Mouse (Mus musculus): ENCODE data around the gene Prrt3. TPM values are rescaled to one million over a fixed set of nuclear protein-coding genes. Genes with fewer than 3 reads are reported as not detected.
A peak's percentile ranks its signal among the peaks of the same experiment; 100 is the strongest.

Prrt3 gene
- polyA plus RNA-seq, 1 experiment from 2014 or later: 0.73 TPM

GRCm38 (mm10) chr6:113495071-113495675 is 6.6 kb downstream of the Prrt3 start:
- Histone ChIP-seq H3K27ac (ENCODE audit: low read depth, low read length) (no peak overlapping the region), H3K9ac (ENCODE audit: low read depth, low read length) (0 out of 2 replicates have a peak overlapping the region, but pooled peaks have one; percentile 49), H3K4me1 (ENCODE audit: control insufficient read depth, insufficient read depth, low read length) (peaks cover 4% of the 10 kb centered on the region; the same call in 1 of the 2 replicates), H3K27me3 (ENCODE audit: control insufficient read depth, insufficient read depth, low read length) (peaks cover 9% of the 10 kb centered on the region), H3K36me3 (ENCODE audit: control insufficient read depth, insufficient read depth, low read length) (no peaks in the 10 kb centered on the region; the same call in 1 of the 2 replicates), H3K4me3 (ENCODE audit: low read length) (peak overlapping the region; percentile 38), H3K4me2 (replicated peaks; ENCODE audit: low read depth, low read length) (peak overlapping the region; percentile 53), H3K9me3 (ENCODE audit: control insufficient read depth, low read length) (no peaks in the 10 kb centered on the region)
- ATAC-seq (ENCODE audit: low FRiP score, low TSS enrichment): no peak; the same call in 1 of the 2 replicates
- WGBS: 48% methylated on average over 28 of the region's 28 CpGs

- WGBS: under 1% methylated on average over 50 of the region's 54 CpGs
- H3K27ac ChIP-seq (ENCODE audit: low read depth, low read length): no peak overlapping the region
Observed at GRCm38 (mm10) chr6:113494258-113494788, 7.4 kb downstream of the Prrt3 start.

GRCm38 (mm10) chr6:113492101-113492864 is 9.4 kb downstream of the Prrt3 start:
- H3K4me1 ChIP-seq (ENCODE audit: control insufficient read depth, insufficient read depth, low read length): peaks cover 5% of the 10 kb centered on the region; the same call in 1 of the 2 replicates
- peaks cover 7% of the 10 kb centered on the region; the same call in 1 of the 2 replicates for H3K27me3 ChIP-seq (ENCODE audit: control insufficient read depth, insufficient read depth, low read length)
- no peak for ATAC-seq (ENCODE audit: low FRiP score, low TSS enrichment)
- no peak overlapping the region for H3K27ac ChIP-seq (ENCODE audit: low read depth, low read length)
- peaks cover 10% of the 10 kb centered on the region for H3K36me3 ChIP-seq (ENCODE audit: control insufficient read depth, insufficient read depth, low read length)
- H3K9me3 ChIP-seq (ENCODE audit: control insufficient read depth, low read length): no peaks in the 10 kb centered on the region
- H3K4me2 ChIP-seq (replicated peaks; ENCODE audit: low read depth, low read length): no peak overlapping the region
- WGBS: 74% methylated on average over 24 of the region's 24 CpGs
- H3K9ac ChIP-seq (ENCODE audit: low read depth, low read length): no peak overlapping the region
- no peak overlapping the region for H3K4me3 ChIP-seq (ENCODE audit: low read length)

More at GRCm38 (mm10) chr6:113494258-113494788, 7.4 kb downstream of the Prrt3 start:
- Histone ChIP-seq H3K4me2 (replicated peaks; ENCODE audit: low read depth, low read length) (peak overlapping the region; percentile 53), H3K9ac (ENCODE audit: low read depth, low read length) (peak overlapping the region; percentile 49; the same call in 1 of the 2 replicates), H3K27me3 (ENCODE audit: control insufficient read depth, insufficient read depth, low read length) (peaks cover 7% of the 10 kb centered on the region; the same call in 1 of the 2 replicates), H3K36me3 (ENCODE audit: control insufficient read depth, insufficient read depth, low read length) (peaks cover 8% of the 10 kb centered on the region), H3K4me1 (ENCODE audit: control insufficient read depth, insufficient read depth, low read length) (peaks cover 4% of the 10 kb centered on the region; the same call in 1 of the 2 replicates), H3K4me3 (ENCODE audit: low read length) (peak overlapping the region; percentile 38), H3K9me3 (ENCODE audit: control insufficient read depth, low read length) (no peaks in the 10 kb centered on the region)
- peak; percentile 78 for ATAC-seq (ENCODE audit: low FRiP score, low TSS enrichment)

- no peak overlapping the region for H3K9ac ChIP-seq (ENCODE audit: low read depth, low read length)
- no peak overlapping the region for H3K27ac ChIP-seq (ENCODE audit: low read depth, low read length)
- no peak for ATAC-seq (ENCODE audit: low FRiP score, low TSS enrichment)
- 89% methylated on average over 14 of the region's 14 CpGs for WGBS
- peaks cover 10% of the 10 kb centered on the region for H3K36me3 ChIP-seq (ENCODE audit: control insufficient read depth, insufficient read depth, low read length)
- no peaks in the 10 kb centered on the region for H3K9me3 ChIP-seq (ENCODE audit: control insufficient read depth, low read length)
- H3K4me3 ChIP-seq (ENCODE audit: low read length): no peak overlapping the region
- peaks cover 4% of the 10 kb centered on the region; the same call in 1 of the 2 replicates for H3K4me1 ChIP-seq (ENCODE audit: control insufficient read depth, insufficient read depth, low read length)
- no peaks in the 10 kb centered on the region for H3K27me3 ChIP-seq (ENCODE audit: control insufficient read depth, insufficient read depth, low read length)
- no peak overlapping the region for H3K4me2 ChIP-seq (replicated peaks; ENCODE audit: low read depth, low read length)
Observed at GRCm38 (mm10) chr6:113489410-113489809, 12.3 kb downstream of the Prrt3 start.

- Histone ChIP-seq H3K4me2 (replicated peaks; ENCODE audit: low read depth, low read length) (no peak overlapping the region), H3K4me3 (ENCODE audit: low read length) (no peak overlapping the region), H3K27ac (ENCODE audit: low read depth, low read length) (no peak overlapping the region), H3K27me3 (ENCODE audit: control insufficient read depth, insufficient read depth, low read length) (peaks cover 4% of the 10 kb centered on the region; the same call in 1 of the 2 replicates), H3K9me3 (ENCODE audit: control insufficient read depth, low read length) (no peaks in the 10 kb centered on the region), H3K36me3 (ENCODE audit: control insufficient read depth, insufficient read depth, low read length) (peaks cover 10% of the 10 kb centered on the region), H3K4me1 (ENCODE audit: control insufficient read depth, insufficient read depth, low read length) (peaks cover 4% of the 10 kb centered on the region; the same call in 1 of the 2 replicates), H3K9ac (ENCODE audit: low read depth, low read length) (no peak overlapping the region)
- 51% methylated on average over 7 of the region's 7 CpGs for WGBS
- ATAC-seq (ENCODE audit: low FRiP score, low TSS enrichment): no peak
Observed at GRCm38 (mm10) chr6:113487125-113487576, 14.6 kb downstream of the Prrt3 start.

GRCm38 (mm10) chr6:113483729-113484128 is 18.0 kb downstream of the Prrt3 start:
- Histone ChIP-seq H3K9ac (ENCODE audit: low read depth, low read length) (peak overlapping the region; percentile 67), H3K9me3 (ENCODE audit: control insufficient read depth, low read length) (no peaks in the 10 kb centered on the region), H3K4me1 (ENCODE audit: control insufficient read depth, insufficient read depth, low read length) (peaks cover 4% of the 10 kb centered on the region; the same call in 1 of the 2 replicates), H3K27ac (ENCODE audit: low read depth, low read length) (peak overlapping the region; percentile 82), H3K27me3 (ENCODE audit: control insufficient read depth, insufficient read depth, low read length) (peaks cover 11% of the 10 kb centered on the region; the same call in 1 of the 2 replicates), H3K4me3 (ENCODE audit: low read length) (peak overlapping the region; percentile 51), H3K36me3 (ENCODE audit: control insufficient read depth, insufficient read depth, low read length) (no peaks in the 10 kb centered on the region), H3K4me2 (replicated peaks; ENCODE audit: low read depth, low read length) (peak overlapping the region; percentile 69)
- 6% methylated on average over 10 of the region's 10 CpGs for WGBS
- peak; percentile 56 for ATAC-seq (ENCODE audit: low FRiP score, low TSS enrichment)

- Histone ChIP-seq H3K36me3 (ENCODE audit: control insufficient read depth, insufficient read depth, low read length) (no peaks in the 10 kb centered on the region), H3K9me3 (ENCODE audit: control insufficient read depth, low read length) (no peaks in the 10 kb centered on the region), H3K27ac (ENCODE audit: low read depth, low read length) (peak within 1 kb of the TSS; percentile 82), H3K4me2 (replicated peaks; ENCODE audit: low read depth, low read length) (peak within 1 kb of the TSS; percentile 69), H3K27me3 (ENCODE audit: control insufficient read depth, insufficient read depth, low read length) (peaks cover 11% of the 10 kb centered on the region; the same call in 1 of the 2 replicates), H3K9ac (ENCODE audit: low read depth, low read length) (peak within 1 kb of the TSS; percentile 67), H3K4me3 (ENCODE audit: low read length) (peak within 1 kb of the TSS; percentile 51), H3K4me1 (ENCODE audit: control insufficient read depth, insufficient read depth, low read length) (peaks cover 4% of the 10 kb centered on the region; the same call in 1 of the 2 replicates)
- under 1% methylated on average over 26 of the region's 26 CpGs for WGBS
- ATAC-seq (ENCODE audit: low FRiP score, low TSS enrichment): peak; percentile 95
Observed at GRCm38 (mm10) chr6:113483100-113483615, 18.6 kb downstream of the Prrt3 start, which contains the start of gene Creld1. Gene Creld1 (plus strand): TSS chr6:113483297.

GRCm38 (mm10) chr6:113482477-113483099 is 19.1 kb downstream of the Prrt3 start:
- peak overlapping the region; percentile 82 for H3K27ac ChIP-seq (ENCODE audit: low read depth, low read length)
- H3K9ac ChIP-seq (ENCODE audit: low read depth, low read length): peak overlapping the region; percentile 51
- peak; percentile 53; the same call in 1 of the 2 replicates for ATAC-seq (ENCODE audit: low FRiP score, low TSS enrichment)
- 1% methylated on average over 63 of the region's 65 CpGs for WGBS
- H3K4me2 ChIP-seq (replicated peaks; ENCODE audit: low read depth, low read length): peak overlapping the region; percentile 69
- H3K4me1 ChIP-seq (ENCODE audit: control insufficient read depth, insufficient read depth, low read length): peaks cover 4% of the 10 kb centered on the region; the same call in 1 of the 2 replicates
- no peaks in the 10 kb centered on the region for H3K36me3 ChIP-seq (ENCODE audit: control insufficient read depth, insufficient read depth, low read length)
- H3K4me3 ChIP-seq (ENCODE audit: low read length): peak overlapping the region; percentile 51
- no peaks in the 10 kb centered on the region for H3K9me3 ChIP-seq (ENCODE audit: control insufficient read depth, low read length)
- peaks cover 11% of the 10 kb centered on the region; the same call in 1 of the 2 replicates for H3K27me3 ChIP-seq (ENCODE audit: control insufficient read depth, insufficient read depth, low read length)
